Mouse (Mus musculus): ENCODE results near the gene Tubb4b.
A peak's percentile ranks its signal among the peaks of the same experiment; 100 is the strongest.

The Tubb4b gene

GRCm38 (mm10) chr2:25193330-25193770, 31.2 kb downstream of the Tubb4b start:
- peak; percentile 79 to 82 for DNase-seq (ENCODE audit: low spot score in 2 of 2)

- no peak for DNase-seq (ENCODE audit: low spot score in 2 of 2)
These were observed 36.7 kb downstream of the Tubb4b start for GRCm38 (mm10) chr2:25187841-25188240.

- DNase-seq (ENCODE audit: low spot score in 2 of 2): no peak
These were observed 37.9 kb downstream of the Tubb4b start for GRCm38 (mm10) chr2:25186575-25186930.

GRCm38 (mm10) chr2:25185625-25186574, 38.6 kb downstream of the Tubb4b start:
- peak; percentile 57 to 64 for DNase-seq (ENCODE audit: low spot score in 2 of 2)

GRCm38 (mm10) chr2:25184496-25184895, 40.0 kb downstream of the Tubb4b start:
- DNase-seq (ENCODE audit: low spot score in 2 of 2): no peak

GRCm38 (mm10) chr2:25183336-25183735, 41.2 kb downstream of the Tubb4b start:
- DNase-seq (ENCODE audit: low spot score in 2 of 2): peak; percentile 62 to 64

GRCm38 (mm10) chr2:25182664-25183063, 41.8 kb downstream of the Tubb4b start:
- DNase-seq (ENCODE audit: low spot score in 2 of 2): no peak

- DNase-seq (ENCODE audit: low spot score in 2 of 2): no peak
These were observed 42.6 kb downstream of the Tubb4b start for GRCm38 (mm10) chr2:25181891-25182397.

- peak; percentile 48 to 50 for DNase-seq (ENCODE audit: low spot score in 2 of 2)
These were observed 43.3 kb downstream of the Tubb4b start for GRCm38 (mm10) chr2:25180973-25181890.

GRCm38 (mm10) chr2:25180478-25180903, 44.0 kb downstream of the Tubb4b start, which contains the start of gene Nrarp:
TSS of gene Nrarp (plus strand) at chr2:25180758.
- peak; percentile 93 to 94 for DNase-seq (ENCODE audit: low spot score in 2 of 2)

- no peak for DNase-seq (ENCODE audit: low spot score in 2 of 2)
These were observed 44.8 kb downstream of the Tubb4b start for GRCm38 (mm10) chr2:25179566-25180217.

GRCm38 (mm10) chr2:25178285-25178972, 46.1 kb downstream of the Tubb4b start:
- DNase-seq (ENCODE audit: low spot score in 2 of 2): no peak

- no peak for DNase-seq (ENCODE audit: low spot score in 2 of 2)
These were observed 46.8 kb downstream of the Tubb4b start for GRCm38 (mm10) chr2:25177685-25178084.

GRCm38 (mm10) chr2:25177076-25177475, 47.4 kb downstream of the Tubb4b start:
- no peak for DNase-seq (ENCODE audit: low spot score in 2 of 2)

GRCm38 (mm10) chr2:25176573-25176972, 47.9 kb downstream of the Tubb4b start:
- no peak for DNase-seq (ENCODE audit: low spot score in 2 of 2)

- DNase-seq (ENCODE audit: low spot score in 2 of 2): no peak
These were observed 48.8 kb downstream of the Tubb4b start for GRCm38 (mm10) chr2:25175690-25176078.

GRCm38 (mm10) chr2:25174866-25175689, 49.4 kb downstream of the Tubb4b start:
- no peak for DNase-seq (ENCODE audit: low spot score in 2 of 2)

- DNase-seq (ENCODE audit: low spot score in 2 of 2): no peak
These were observed 50.7 kb downstream of the Tubb4b start for GRCm38 (mm10) chr2:25173821-25174220.

GRCm38 (mm10) chr2:25172629-25173028, 51.9 kb downstream of the Tubb4b start:
- no peak for DNase-seq (ENCODE audit: low spot score in 2 of 2)
